Mouse (Mus musculus) left cerebral cortex, adult 2 months (tissue): ENCODE measurements around the gene Steap2. TPM values are rescaled to one million over a fixed set of nuclear protein-coding genes. Genes with fewer than 3 reads are reported as not detected.
"Not testable (repeated sequence)": the region's sequence is repeated elsewhere in the genome, so short reads cannot be mapped to it uniquely, and the experiment has no call there.

Experiments
- DNase-seq, 2 experiments: peaks; one replicate each; pipeline ENCODE4 v3.0.0; 2021 to 2022; ENCODE audit warnings: low spot score in 2 of 2, mixed read lengths in 1 of 2; ENCODE audit errors: extremely low spot score in 1 of 2
- H3K27ac ChIP-seq: fragments of 200-600 bp; 2 replicates; pipeline ENCODE4 v1.8.1; 2022
- H3K4me3 ChIP-seq: fragments of 200-600 bp; 2 replicates; pipeline ENCODE4 v1.8.1; 2022
- CTCF ChIP-seq: fragments of 200-600 bp; IDR thresholded peaks from 2 replicates; pipeline ENCODE4 v1.8.1; 2022; ENCODE audit warnings: antibody characterized with exemption, mild to moderate bottlenecking, moderate library complexity
- intact Hi-C: fragments of 180-260 bp; cut with DNase I; formaldehyde crosslinking; loops from one replicate; pipeline ENCODE4 v1.15.1; 2025
- total RNA-seq, 2 experiments: library from RNA; stranded (reverse); gene quantifications; 2 replicates each; pipeline ENCODE4 v1.2.3; 2021

The Steap2 gene
- total RNA-seq, 2 experiments from 2014 or later: 8.1 to 9.5 TPM

GRCm38 (mm10) chr5:5695401-5695942 lies 1.1 kb upstream of the Steap2 start:
- H3K4me3 ChIP-seq: no peak overlapping the region
- DNase-seq: no peak
- intact Hi-C loops: no loop called here
- TF ChIP-seq CTCF: no peak
- H3K27ac ChIP-seq: no peak overlapping the region

GRCm38 (mm10) chr5:5693541-5693955 lies 830 bp downstream of the Steap2 start:
- TF ChIP-seq CTCF: no peak
- Histone ChIP-seq H3K27ac (peak overlapping the region; percentile 24), H3K4me3 (peak overlapping the region; percentile 66)
- no peak for DNase-seq
- intact Hi-C loops: loop anchor here (5.0 kb wide), 2 partner anchors 54 to 181 kb away; partner anchors contain the start of genes Cldn12 and Steap1

- H3K27ac ChIP-seq: no peak overlapping the region
- no peak overlapping the region for H3K4me3 ChIP-seq
- no peak for DNase-seq
- no peak for TF ChIP-seq CTCF
- intact Hi-C loops: loop anchor here (5.0 kb wide), 2 partner anchors 55 to 180 kb away; partner anchors contain the start of genes Cldn12 and Steap1
Measured at GRCm38 (mm10) chr5:5692167-5692738, 2.1 kb downstream of the Steap2 start.

GRCm38 (mm10) chr5:5688945-5689540 lies 5.3 kb downstream of the Steap2 start:
- intact Hi-C loops: no loop called here
- DNase-seq: no peak
- TF ChIP-seq CTCF: no peak
- H3K27ac ChIP-seq: no peak overlapping the region
- no peak overlapping the region for H3K4me3 ChIP-seq

- DNase-seq: no peak
- no peak overlapping the region for H3K4me3 ChIP-seq
- H3K27ac ChIP-seq: no peak overlapping the region
- TF ChIP-seq CTCF: no peak
- intact Hi-C loops: no loop called here
Measured at GRCm38 (mm10) chr5:5688228-5688627, 6.2 kb downstream of the Steap2 start.

GRCm38 (mm10) chr5:5686973-5687372 lies 7.4 kb downstream of the Steap2 start:
- intact Hi-C loops: no loop called here
- H3K4me3 ChIP-seq: no peak overlapping the region
- no peak overlapping the region for H3K27ac ChIP-seq
- no peak for DNase-seq
- no peak for TF ChIP-seq CTCF

GRCm38 (mm10) chr5:5684946-5685345 lies 9.4 kb downstream of the Steap2 start:
- H3K27ac ChIP-seq, intact Hi-C loops, H3K4me3 ChIP-seq, DNase-seq: not testable (repeated sequence)

- intact Hi-C loops: no loop called here
Measured at GRCm38 (mm10) chr5:5683292-5683691, 11.1 kb downstream of the Steap2 start.

GRCm38 (mm10) chr5:5679459-5679858 lies 14.9 kb downstream of the Steap2 start:
- intact Hi-C loops: no loop called here
- no peak overlapping the region for H3K27ac ChIP-seq
- H3K4me3 ChIP-seq: no peak overlapping the region
- no peak for DNase-seq
- TF ChIP-seq CTCF: no peak

More at GRCm38 (mm10) chr5:5683292-5683691, 11.1 kb downstream of the Steap2 start:
- Histone ChIP-seq H3K27ac (no peak overlapping the region), H3K4me3 (no peak overlapping the region)
- no peak for DNase-seq
- no peak for TF ChIP-seq CTCF

GRCm38 (mm10) chr5:5676082-5676481 lies 18.3 kb downstream of the Steap2 start:
- TF ChIP-seq CTCF: no peak
- no peak overlapping the region for H3K4me3 ChIP-seq
- intact Hi-C loops: no loop called here
- no peak for DNase-seq
- no peak overlapping the region for H3K27ac ChIP-seq

- H3K4me3 ChIP-seq: no peak overlapping the region
- no peak for DNase-seq
- H3K27ac ChIP-seq: no peak overlapping the region
- TF ChIP-seq CTCF: no peak
- intact Hi-C loops: no loop called here
Measured at GRCm38 (mm10) chr5:5668920-5669319, 25.5 kb downstream of the Steap2 start.

GRCm38 (mm10) chr5:5664371-5664926 lies 29.9 kb downstream of the Steap2 start:
- no peak for TF ChIP-seq CTCF
- peak overlapping the region; percentile 85 for H3K4me3 ChIP-seq
- intact Hi-C loops: loop anchor here (5.0 kb wide), 1 partner anchor 83 kb away; the partner anchor contains the start of gene Steap1
- no peak overlapping the region for H3K27ac ChIP-seq
- no peak for DNase-seq
